Mouse (Mus musculus) midbrain, embryonic 13.5 days (tissue): ENCODE data around the gene Rtraf. TPM values are rescaled to one million over a fixed set of nuclear protein-coding genes. Genes with fewer than 3 reads are reported as not detected.
A peak's percentile ranks its signal among the peaks of the same experiment; 100 is the strongest.
"Not testable (repeated sequence)": the region's sequence is repeated elsewhere in the genome, so short reads cannot be mapped to it uniquely, and the experiment has no call there.

Source experiments
- ATAC-seq: fragments of 200-750 bp; cut with Nextera tagmentation; 2 replicates; pipeline ENCODE4 v1.8.0; 2017; ENCODE audit warnings: mild to moderate bottlenecking, moderate TSS enrichment, moderate library complexity
- H3K27ac ChIP-seq: fragments of 300-500 bp; sonication (generic); 2 replicates; pipeline ENCODE4 v1.5.1; 2015; ENCODE audit warnings: inconsistent platforms, mild to moderate bottlenecking, moderate library complexity
- H3K27me3 ChIP-seq: fragments of 300-500 bp; sonication (generic); 2 replicates; pipeline ENCODE4 v1.6.1; 2015; ENCODE audit warnings: mild to moderate bottlenecking, inconsistent platforms
- H3K36me3 ChIP-seq: fragments of 300-500 bp; sonication (generic); 2 replicates; pipeline ENCODE4 v1.6.1; 2015; ENCODE audit warnings: mild to moderate bottlenecking, inconsistent platforms
- H3K4me1 ChIP-seq: fragments of 300-500 bp; sonication (generic); replicated peaks from 2 replicates; pipeline ENCODE4 v1.6.1; 2015; ENCODE audit warnings: inconsistent platforms
- H3K4me2 ChIP-seq: fragments of 300-500 bp; sonication (generic); replicated peaks from 2 replicates; pipeline ENCODE4 v1.6.1; 2015; ENCODE audit warnings: moderate library complexity, mild to moderate bottlenecking, inconsistent platforms
- H3K4me3 ChIP-seq: fragments of 300-500 bp; sonication (generic); replicated peaks from 2 replicates; pipeline ENCODE4 v1.5.1; 2015; ENCODE audit warnings: mild to moderate bottlenecking, inconsistent platforms
- H3K9ac ChIP-seq: fragments of 300-500 bp; sonication (generic); replicated peaks from 2 replicates; pipeline ENCODE4 v1.6.1; 2015; ENCODE audit warnings: mild to moderate bottlenecking, inconsistent platforms
- H3K9me3 ChIP-seq: fragments of 300-500 bp; sonication (generic); 2 replicates; pipeline ENCODE4 v1.6.1; 2016; ENCODE audit warnings: mild to moderate bottlenecking, inconsistent platforms
- WGBS: fragments of 180-500 bp; shearing (Covaris S2); methylation state at CpG from one replicate; pipeline ENCODE4 v1.1.7; 2015; 5-methylcytosine and 5-hydroxymethylcytosine counted together
- polyA plus RNA-seq: library from polyadenylated mRNA; unstranded; fragments of >200 nt; fragmentation: Nextera tagmentation; extraction: Ambion mirVana; gene quantifications from 2 replicates; pipeline ENCODE4 v1.2.1, GENCODE M21; 2015

Rtraf gene
- polyA plus RNA-seq, result 210 and 215 TPM in 2 replicates

GRCm38 (mm10) chr14:19823321-19824142 lies at the start of gene Rtraf:
Gene Rtraf, minus strand, starts transcription at chr14:19823824.
- peaks cover 18% of the 10 kb centered on the region for H3K36me3 ChIP-seq
- no peaks in the 10 kb centered on the region for H3K9me3 ChIP-seq
- peak within 1 kb of the TSS; percentile 88 for H3K27ac ChIP-seq
- peaks cover 38% of the 10 kb centered on the region for H3K4me1 ChIP-seq
- peak within 1 kb of the TSS; percentile 97 for H3K4me3 ChIP-seq
- H3K4me2 ChIP-seq, result peak within 1 kb of the TSS; percentile 88
- under 1% methylated on average over 80 of the region's 80 CpGs for WGBS
- peak; percentile 98 for ATAC-seq
- peaks cover 4% of the 10 kb centered on the region; the same call in 1 of the 2 replicates for H3K27me3 ChIP-seq
- H3K9ac ChIP-seq, result peak within 1 kb of the TSS; percentile 96

GRCm38 (mm10) chr14:19867286-19867935 lies 43.8 kb upstream of the Rtraf start:
- WGBS, result 78% methylated on average over 5 of the region's 5 CpGs
- no peaks in the 10 kb centered on the region for H3K27me3 ChIP-seq
- no peak overlapping the region for H3K4me2 ChIP-seq
- H3K4me3 ChIP-seq, result no peak overlapping the region
- H3K27ac ChIP-seq, result no peak overlapping the region
- peaks cover 8% of the 10 kb centered on the region for H3K4me1 ChIP-seq
- H3K9ac ChIP-seq, result no peak overlapping the region
- ATAC-seq, result no peak
- 0 out of 2 replicates have a peak, but pooled peaks cover 5% of the 10 kb centered on the region for H3K36me3 ChIP-seq
- H3K9me3 ChIP-seq, result no peaks in the 10 kb centered on the region

- not testable (repeated sequence) for H3K4me1 ChIP-seq, H3K36me3 ChIP-seq, H3K9ac ChIP-seq, H3K27me3 ChIP-seq, H3K4me3 ChIP-seq, H3K4me2 ChIP-seq, H3K9me3 ChIP-seq, ATAC-seq, H3K27ac ChIP-seq
- 88% methylated on average over 9 of the region's 9 CpGs for WGBS
Measured at GRCm38 (mm10) chr14:19865121-19865520, 41.5 kb upstream of the Rtraf start.

- Histone ChIP-seq H3K27ac (no peak overlapping the region), H3K9me3 (no peaks in the 10 kb centered on the region), H3K9ac (no peak overlapping the region), H3K4me3 (no peak overlapping the region), H3K4me2 (no peak overlapping the region), H3K27me3 (no peaks in the 10 kb centered on the region), H3K36me3 (no peaks in the 10 kb centered on the region), H3K4me1 (no peaks in the 10 kb centered on the region)
- ATAC-seq, result no peak
- WGBS, result 86% methylated on average over 8 of the region's 8 CpGs
Measured at GRCm38 (mm10) chr14:19861311-19862080, 37.9 kb upstream of the Rtraf start.

- H3K36me3 ChIP-seq, result no peaks in the 10 kb centered on the region
- H3K9ac ChIP-seq, result no peak overlapping the region
- no peak overlapping the region for H3K27ac ChIP-seq
- no peaks in the 10 kb centered on the region for H3K9me3 ChIP-seq
- H3K4me1 ChIP-seq, result no peaks in the 10 kb centered on the region
- no peaks in the 10 kb centered on the region for H3K27me3 ChIP-seq
- H3K4me3 ChIP-seq, result no peak overlapping the region
- 91% methylated on average over 4 of the region's 4 CpGs for WGBS
- no peak for ATAC-seq
- no peak overlapping the region for H3K4me2 ChIP-seq
Measured at GRCm38 (mm10) chr14:19860281-19860680, 36.7 kb upstream of the Rtraf start.

GRCm38 (mm10) chr14:19858808-19859776 lies 35.5 kb upstream of the Rtraf start:
- no peak overlapping the region for H3K4me2 ChIP-seq
- no peak for ATAC-seq

GRCm38 (mm10) chr14:19858279-19858678 lies 34.7 kb upstream of the Rtraf start:
- WGBS, result 88% methylated on average over 2 of the region's 2 CpGs
- no peak for ATAC-seq
- Histone ChIP-seq H3K4me2 (no peak overlapping the region), H3K27ac (no peak overlapping the region), H3K9ac (no peak overlapping the region), H3K4me1 (no peaks in the 10 kb centered on the region), H3K9me3 (no peaks in the 10 kb centered on the region), H3K27me3 (no peaks in the 10 kb centered on the region), H3K36me3 (no peaks in the 10 kb centered on the region), H3K4me3 (no peak overlapping the region)

More at GRCm38 (mm10) chr14:19858808-19859776, 35.5 kb upstream of the Rtraf start:
- 48% methylated on average over 8 of the region's 8 CpGs for WGBS
- no peaks in the 10 kb centered on the region for H3K27me3 ChIP-seq
- no peak overlapping the region for H3K9ac ChIP-seq
- no peak overlapping the region for H3K27ac ChIP-seq
- no peaks in the 10 kb centered on the region for H3K9me3 ChIP-seq
- H3K4me1 ChIP-seq, result no peaks in the 10 kb centered on the region
- H3K36me3 ChIP-seq, result no peaks in the 10 kb centered on the region
- no peak overlapping the region for H3K4me3 ChIP-seq

- H3K9me3 ChIP-seq, result no peaks in the 10 kb centered on the region
Measured at GRCm38 (mm10) chr14:19853471-19853870, 29.8 kb upstream of the Rtraf start.

GRCm38 (mm10) chr14:19839600-19840332 lies 16.1 kb upstream of the Rtraf start:
- H3K27me3 ChIP-seq, result no peaks in the 10 kb centered on the region

More at GRCm38 (mm10) chr14:19853471-19853870, 29.8 kb upstream of the Rtraf start:
- H3K9ac ChIP-seq, result no peak overlapping the region
- ATAC-seq, result no peak
- no peaks in the 10 kb centered on the region for H3K36me3 ChIP-seq
- no peaks in the 10 kb centered on the region for H3K27me3 ChIP-seq
- H3K4me3 ChIP-seq, result no peak overlapping the region
- H3K27ac ChIP-seq, result no peak overlapping the region
- 42% methylated on average over 3 of the region's 3 CpGs for WGBS
- no peaks in the 10 kb centered on the region for H3K4me1 ChIP-seq
- H3K4me2 ChIP-seq, result no peak overlapping the region

GRCm38 (mm10) chr14:19836289-19836688 lies 12.7 kb upstream of the Rtraf start:
- H3K27ac ChIP-seq, result no peak overlapping the region
- H3K4me1 ChIP-seq, result peaks cover 3% of the 10 kb centered on the region; the same call in 1 of the 2 replicates
- no peak overlapping the region for H3K4me2 ChIP-seq
- no peak for ATAC-seq
- no peaks in the 10 kb centered on the region for H3K9me3 ChIP-seq
- H3K4me3 ChIP-seq, result no peak overlapping the region
- no peaks in the 10 kb centered on the region for H3K36me3 ChIP-seq
- no peak overlapping the region for H3K9ac ChIP-seq
- no peaks in the 10 kb centered on the region for H3K27me3 ChIP-seq
- WGBS, result 89% methylated on average over 3 of the region's 3 CpGs

More at GRCm38 (mm10) chr14:19839600-19840332, 16.1 kb upstream of the Rtraf start:
- WGBS, result 26% methylated on average over 15 of the region's 15 CpGs
- H3K9ac ChIP-seq, result peak overlapping the region; percentile 61
- H3K27ac ChIP-seq, result no peak overlapping the region
- H3K4me3 ChIP-seq, result peak overlapping the region; percentile 23; the same call in 1 of the 2 replicates
- no peaks in the 10 kb centered on the region for H3K36me3 ChIP-seq
- peaks cover 3% of the 10 kb centered on the region; the same call in 1 of the 2 replicates for H3K4me1 ChIP-seq
- ATAC-seq, result peak; percentile 83
- no peaks in the 10 kb centered on the region for H3K9me3 ChIP-seq
- H3K4me2 ChIP-seq, result peak overlapping the region; percentile 49
